Mouse (Mus musculus): ENCODE data around the gene Atp2a3.
A peak's percentile ranks its signal among the peaks of the same experiment; 100 is the strongest.

Gene Atp2a3

GRCm38 (mm10) chr11:73001029-73001428 lies 40.1 kb downstream of the Atp2a3 start:
- peak; percentile 74 for DNase-seq (ENCODE audit: low read depth, low spot score)

GRCm38 (mm10) chr11:73006377-73006776 lies 45.4 kb downstream of the Atp2a3 start:
- peak; percentile 79 for DNase-seq (ENCODE audit: low read depth, low spot score)

GRCm38 (mm10) chr11:73007113-73007512 lies 46.1 kb downstream of the Atp2a3 start:
- no peak for DNase-seq (ENCODE audit: low read depth, low spot score)

- DNase-seq (ENCODE audit: low read depth, low spot score) = peak; percentile 71
These were observed 46.9 kb downstream of the Atp2a3 start for GRCm38 (mm10) chr11:73007698-73008481.

GRCm38 (mm10) chr11:73008826-73009225 lies 47.9 kb downstream of the Atp2a3 start:
- no peak for DNase-seq (ENCODE audit: low read depth, low spot score)

- peak; percentile 32 for DNase-seq (ENCODE audit: low read depth, low spot score)
These were observed 48.7 kb downstream of the Atp2a3 start for GRCm38 (mm10) chr11:73009531-73010274.

GRCm38 (mm10) chr11:73013981-73014380 lies 53.0 kb downstream of the Atp2a3 start:
- DNase-seq (ENCODE audit: low read depth, low spot score) = no peak

- no peak for DNase-seq (ENCODE audit: low read depth, low spot score)
These were observed 53.9 kb downstream of the Atp2a3 start for GRCm38 (mm10) chr11:73014831-73015344.

- DNase-seq (ENCODE audit: low read depth, low spot score) = no peak
These were observed 54.6 kb downstream of the Atp2a3 start for GRCm38 (mm10) chr11:73015391-73016102.

GRCm38 (mm10) chr11:73016103-73016420 lies 55.1 kb downstream of the Atp2a3 start:
- no peak for DNase-seq (ENCODE audit: low read depth, low spot score)

- peak; percentile 93 for DNase-seq (ENCODE audit: low read depth, low spot score)
These were observed 57.6 kb downstream of the Atp2a3 start, which contains the start of gene Camkk1 for GRCm38 (mm10) chr11:73018471-73019146. Gene Camkk1 (plus strand): TSS chr11:73019008.

GRCm38 (mm10) chr11:73019147-73019795 lies 58.3 kb downstream of the Atp2a3 start:
- peak; percentile 85 for DNase-seq (ENCODE audit: low read depth, low spot score)

- no peak for DNase-seq (ENCODE audit: low read depth, low spot score)
These were observed 60.2 kb downstream of the Atp2a3 start for GRCm38 (mm10) chr11:73020953-73021800.

- DNase-seq (ENCODE audit: low read depth, low spot score) = no peak
These were observed 62.1 kb downstream of the Atp2a3 start for GRCm38 (mm10) chr11:73023099-73023498.

GRCm38 (mm10) chr11:73023827-73024226 lies 62.9 kb downstream of the Atp2a3 start:
- DNase-seq (ENCODE audit: low read depth, low spot score) = no peak

- peak; percentile 84 for DNase-seq (ENCODE audit: low read depth, low spot score)
These were observed 63.4 kb downstream of the Atp2a3 start for GRCm38 (mm10) chr11:73024236-73024904.

GRCm38 (mm10) chr11:73026961-73027360 lies 66.0 kb downstream of the Atp2a3 start:
- no peak for DNase-seq (ENCODE audit: low read depth, low spot score)

GRCm38 (mm10) chr11:73030821-73031498 lies 70.0 kb downstream of the Atp2a3 start:
- no peak for DNase-seq (ENCODE audit: low read depth, low spot score)

GRCm38 (mm10) chr11:73031536-73031935 lies 70.6 kb downstream of the Atp2a3 start:
- no peak for DNase-seq (ENCODE audit: low read depth, low spot score)

Data from A20 (cell line).